Mouse (Mus musculus) spleen, adult 2 months (tissue): ENCODE measurements around the gene Gnl1.
"Not testable (repeated sequence)": the region's sequence is repeated elsewhere in the genome, so short reads cannot be mapped to it uniquely, and the experiment has no call there.

Experiments used
- CTCF ChIP-seq: fragments of 200-500 bp; IDR thresholded peaks from 2 replicates; pipeline ENCODE4 v1.5.1; 2011; ENCODE audit warnings: mild to moderate bottlenecking, inconsistent platforms; ENCODE audit not compliant: insufficient read depth, insufficient read length, insufficient replicate concordance; ENCODE audit errors: extremely low read depth
- POLR2A ChIP-seq: fragments of 200-500 bp; IDR thresholded peaks from 2 replicates; pipeline ENCODE4 v1.6.1; 2011; ENCODE audit warnings: low read depth, low read length, inconsistent platforms

DNA sequence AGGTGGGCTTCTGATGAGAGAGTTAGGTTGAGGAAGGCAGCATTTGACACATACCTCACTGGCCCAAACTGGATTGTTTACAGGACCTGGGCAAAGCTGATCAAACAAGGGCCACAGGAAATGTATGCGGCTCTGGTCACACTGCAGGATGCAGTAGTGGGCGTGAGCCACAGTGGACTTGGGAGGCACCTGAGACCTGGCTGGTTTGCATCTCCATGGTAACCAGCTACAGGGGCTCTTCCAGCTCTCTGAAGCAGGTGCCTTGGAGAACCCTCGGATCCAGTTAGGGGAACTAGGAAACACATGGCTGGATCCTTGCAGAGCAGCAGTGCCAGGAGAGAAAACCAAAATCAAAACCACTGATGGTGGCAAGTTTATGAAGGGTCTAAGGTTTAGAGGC, 54.9 kb downstream of the Gnl1 start:
- TF ChIP-seq POLR2A, CTCF: not testable (repeated sequence)
